Mouse (Mus musculus) neutrophil, adult 5-6 weeks (primary cell): ENCODE results near the gene Ms4a18. TPM values are rescaled to one million over a fixed set of nuclear protein-coding genes. Genes with fewer than 3 reads are reported as not detected.

ENCODE experiments used
- ATAC-seq: fragments of 151-379, 151-347 bp; 2 replicates; pipeline ENCODE4 v1.8.0; 2017; ENCODE audit warnings: mild to moderate bottlenecking, moderate TSS enrichment; ENCODE audit not compliant: insufficient number of reproducible peaks, poor library complexity, low FRiP score, severe bottlenecking; ENCODE audit errors: extremely low read depth
- total RNA-seq: library from RNA; stranded (forward); fragments of 200-1000 nt; gene quantifications from 2 replicates; pipeline ENCODE4 v1.2.3, GENCODE M21; 2017

Gene Ms4a18
- total RNA-seq, 1 experiment from 2014 or later, result not detected

- ATAC-seq, result peak; percentile 97
Measured at GRCm38 (mm10) chr19:10949112-10949511, 68.7 kb downstream of the Ms4a18 start, which contains the start of gene Ccdc86. Ccdc86 (minus strand) TSS chr19:10949266.

DNA sequence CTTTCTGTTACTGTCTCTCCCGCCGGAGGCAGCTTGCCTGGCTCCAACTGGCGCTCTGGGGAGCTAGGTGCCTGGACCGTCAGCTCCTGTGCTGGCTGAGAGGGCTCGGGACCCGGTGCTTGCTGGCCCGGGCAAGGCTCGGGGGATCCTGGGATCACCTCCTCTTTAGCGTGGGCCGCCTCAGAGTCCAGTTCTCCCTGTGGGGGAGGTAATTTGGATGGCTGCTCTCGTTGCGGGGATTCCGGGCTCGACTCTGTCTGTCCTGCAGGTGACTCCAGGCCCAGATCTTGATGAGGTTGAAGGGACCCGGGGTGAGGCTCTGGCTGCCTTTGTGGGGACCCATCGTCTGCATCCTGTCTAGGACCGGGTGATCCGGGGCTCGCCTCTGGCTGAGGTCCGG is 69.4 kb downstream of the Ms4a18 start:
- no peak for ATAC-seq

- no peak for ATAC-seq
Measured at GRCm38 (mm10) chr19:10947219-10947618, 70.6 kb downstream of the Ms4a18 start.

Other genes with a start within 250 kb of the Ms4a18 start
- gene Cd6, start 188.0 kb downstream of the Ms4a18 start, total RNA-seq, result 10.7 and 11.2 TPM in 2 replicates
- gene Slc15a3, start 178.3 kb downstream of the Ms4a18 start, total RNA-seq, result 54.1 and 61.9 TPM in 2 replicates
- gene Tmem132a, start 148.1 kb downstream of the Ms4a18 start, total RNA-seq, result 1.5 and 2.1 TPM in 2 replicates
- 11.5 and 17.2 TPM in 2 replicates for gene Tmem109, start 136.0 kb downstream of the Ms4a18 start, total RNA-seq
- 32.0 and 58.0 TPM in 2 replicates for gene Prpf19, start 122.8 kb downstream of the Ms4a18 start, total RNA-seq
- not detected in 2 replicates for gene Zp1, start 97.4 kb downstream of the Ms4a18 start, total RNA-seq
- 0.23 and 0.74 TPM in 2 replicates for gene Ptgdr2, start 80.9 kb downstream of the Ms4a18 start, total RNA-seq
- gene Ccdc86, start 68.8 kb downstream of the Ms4a18 start, total RNA-seq, result 11.7 and 14.3 TPM in 2 replicates
- not detected in 2 replicates for gene Ms4a10, start 43.4 kb downstream of the Ms4a18 start, total RNA-seq
- not detected in 2 replicates for gene Ms4a15, start 24.8 kb downstream of the Ms4a18 start, total RNA-seq
- gene Ms4a8a, start 63.1 kb upstream of the Ms4a18 start, total RNA-seq, result 1.4 and 3.6 TPM in 2 replicates
- not detected in 2 replicates for gene 1700017D01Rik, start 112.8 kb upstream of the Ms4a18 start, total RNA-seq
- gene 1700025F22Rik, start 147.3 kb upstream of the Ms4a18 start, total RNA-seq, result not detected in 2 replicates
- not detected in 2 replicates for gene Ms4a13, start 178.7 kb upstream of the Ms4a18 start, total RNA-seq
- gene Ms4a12, start 214.4 kb upstream of the Ms4a18 start, total RNA-seq, result not detected in 2 replicates
- gene Ms4a1, start 248.2 kb upstream of the Ms4a18 start, total RNA-seq, result 552 and 558 TPM in 2 replicates